Mouse (Mus musculus) adrenal gland, postnatal 14 days (tissue): ENCODE data around the gene Slc39a2. TPM values are rescaled to one million over a fixed set of nuclear protein-coding genes. Genes with fewer than 3 reads are reported as not detected.
"Not testable (repeated sequence)": the region's sequence is repeated elsewhere in the genome, so short reads cannot be mapped to it uniquely, and the experiment has no call there.

ENCODE experiments used
- DNase-seq: peaks from one replicate; pipeline ENCODE4 v3.0.0; 2021; ENCODE audit warnings: mixed read lengths
- total RNA-seq: library from RNA; stranded (reverse); gene quantifications from 2 replicates; pipeline ENCODE4 v1.2.3, GENCODE M21; 2021

Slc39a2 gene
- total RNA-seq, 1 experiment from 2014 or later: 0.63 TPM

DNA sequence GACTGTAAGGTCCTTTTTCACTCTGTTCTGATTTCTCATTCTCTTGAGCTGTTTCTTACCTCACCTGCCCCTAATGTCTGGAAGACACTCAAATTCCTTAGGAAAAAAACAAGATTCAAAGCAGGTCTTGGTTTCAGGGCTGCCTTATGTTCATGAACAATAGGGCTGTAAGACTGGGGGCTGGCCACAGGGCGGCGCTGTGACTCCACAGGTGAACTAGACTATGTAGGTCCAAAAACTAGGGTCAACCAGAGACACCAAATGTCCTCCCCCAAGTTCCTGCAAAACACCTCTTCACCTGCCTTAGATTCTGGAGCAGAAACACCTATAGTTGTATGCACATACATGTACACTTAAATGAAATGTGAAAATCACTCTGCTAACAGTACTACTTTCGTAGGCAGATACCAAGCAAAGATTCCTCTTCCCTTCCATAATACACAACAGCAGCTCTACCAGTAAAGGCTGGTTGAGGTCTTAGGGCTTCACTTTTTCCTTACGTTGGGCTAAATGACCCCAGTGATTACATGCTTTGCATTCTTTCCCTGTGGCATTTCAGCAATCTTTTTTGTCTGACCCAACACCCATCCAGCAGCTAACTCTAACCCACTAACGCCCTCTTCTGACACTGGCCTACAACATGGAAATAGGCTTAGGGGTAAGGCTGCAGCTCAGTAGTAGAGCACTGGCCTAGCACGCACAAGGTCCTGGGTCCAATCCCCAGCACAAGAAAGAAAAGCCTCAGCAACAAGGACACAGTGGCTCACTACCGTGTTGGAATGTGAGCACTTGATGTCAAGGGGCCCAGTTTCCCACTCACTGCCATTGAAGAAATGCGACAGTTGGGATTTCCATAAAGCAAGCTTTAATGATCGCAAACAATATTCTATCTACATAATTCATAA lies 10.4 kb downstream of the Slc39a2 start:
- peak; percentile 89 for DNase-seq

DNA sequence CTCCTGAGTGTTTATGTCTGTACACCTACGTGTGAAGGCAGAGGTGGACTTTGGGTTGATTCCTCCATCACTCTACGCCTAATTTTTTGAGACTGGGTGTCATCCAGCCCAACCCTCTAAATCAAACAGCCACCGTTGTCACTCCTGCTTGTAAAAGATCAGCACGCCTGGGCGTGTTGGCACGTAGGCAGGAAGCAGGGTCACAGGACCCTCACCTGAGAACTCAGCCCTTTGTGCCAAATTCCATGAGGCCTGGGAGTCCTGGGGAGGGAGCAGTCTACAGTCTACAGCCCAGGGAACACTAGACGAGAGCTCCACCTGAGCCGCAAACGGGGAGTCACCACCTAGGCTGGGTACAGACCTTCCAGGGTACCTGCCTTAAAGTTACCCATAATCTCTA lies 11.1 kb downstream of the Slc39a2 start:
- DNase-seq: no peak

GRCm38 (mm10) chr14:51904706-51905105 lies 12.0 kb downstream of the Slc39a2 start:
- DNase-seq: no peak

GRCm38 (mm10) chr14:51906102-51906501 lies 13.4 kb downstream of the Slc39a2 start:
- DNase-seq: no peak

- no peak for DNase-seq
These were observed 18.6 kb downstream of the Slc39a2 start for GRCm38 (mm10) chr14:51911301-51911700.

GRCm38 (mm10) chr14:51912391-51913061 lies 19.8 kb downstream of the Slc39a2 start:
- DNase-seq: peak; percentile 63

GRCm38 (mm10) chr14:51913062-51913959 lies 20.6 kb downstream of the Slc39a2 start:
- peak; percentile 95 for DNase-seq

- peak; percentile 82 for DNase-seq
These were observed 21.5 kb downstream of the Slc39a2 start, which contains the start of gene Ndrg2 for GRCm38 (mm10) chr14:51913960-51914762. Gene Ndrg2, minus strand, starts transcription at chr14:51914158.

DNA sequence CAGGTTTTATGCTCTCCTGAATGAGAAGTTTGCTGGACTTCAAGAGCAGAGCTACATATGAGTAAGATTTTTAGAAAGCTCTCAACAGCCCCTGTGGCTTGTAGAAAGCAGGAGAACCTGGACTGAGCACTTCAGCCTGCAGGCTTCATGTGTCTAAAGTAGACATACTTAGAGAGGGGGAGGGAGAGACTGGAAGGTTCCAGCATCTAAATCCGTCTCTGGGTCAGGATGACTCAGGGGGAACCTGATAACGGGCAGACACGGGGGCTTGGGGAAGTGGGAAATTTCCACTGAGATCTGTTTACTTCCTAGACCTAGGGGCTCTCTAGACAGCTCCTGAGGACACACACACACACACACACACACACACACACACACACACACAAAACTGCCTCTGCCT lies 22.3 kb downstream of the Slc39a2 start:
- DNase-seq: peak; percentile 40

DNA sequence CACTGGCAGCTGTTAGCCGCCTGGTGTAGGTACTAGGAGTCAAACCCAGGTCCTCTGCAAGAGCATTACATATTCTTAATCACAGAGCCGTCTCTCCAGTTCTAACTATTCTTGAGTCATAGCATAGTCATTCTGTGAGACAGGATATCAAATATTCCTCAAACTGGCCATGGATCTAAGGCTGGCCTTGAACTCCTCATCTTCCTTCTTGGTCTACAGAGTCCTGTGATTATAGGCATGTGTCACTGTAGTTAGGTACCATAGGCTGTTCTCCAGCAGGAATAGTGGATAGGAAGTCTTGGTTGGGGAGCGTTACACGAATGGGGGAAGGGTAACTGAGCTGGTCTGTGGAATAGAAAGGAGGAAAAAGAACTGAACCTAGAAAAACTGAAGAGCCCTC lies 23.9 kb downstream of the Slc39a2 start:
- DNase-seq: no peak

- no peak for DNase-seq
These were observed 25.4 kb downstream of the Slc39a2 start, which contains the start of gene Tppp2 for GRCm38 (mm10) chr14:51918125-51918524. Gene Tppp2, plus strand, starts transcription at chr14:51918425.

- DNase-seq: no peak
These were observed 26.3 kb downstream of the Slc39a2 start for GRCm38 (mm10) chr14:51918966-51919365.

- DNase-seq: no peak
These were observed 29.3 kb downstream of the Slc39a2 start for GRCm38 (mm10) chr14:51921759-51922570.

- DNase-seq: no peak
These were observed 29.8 kb downstream of the Slc39a2 start, which contains the start of gene Rnase13 for GRCm38 (mm10) chr14:51922571-51922865. Gene Rnase13, minus strand, starts transcription at chr14:51922773.

- no peak for DNase-seq
These were observed 30.2 kb downstream of the Slc39a2 start for GRCm38 (mm10) chr14:51922910-51923309.

DNA sequence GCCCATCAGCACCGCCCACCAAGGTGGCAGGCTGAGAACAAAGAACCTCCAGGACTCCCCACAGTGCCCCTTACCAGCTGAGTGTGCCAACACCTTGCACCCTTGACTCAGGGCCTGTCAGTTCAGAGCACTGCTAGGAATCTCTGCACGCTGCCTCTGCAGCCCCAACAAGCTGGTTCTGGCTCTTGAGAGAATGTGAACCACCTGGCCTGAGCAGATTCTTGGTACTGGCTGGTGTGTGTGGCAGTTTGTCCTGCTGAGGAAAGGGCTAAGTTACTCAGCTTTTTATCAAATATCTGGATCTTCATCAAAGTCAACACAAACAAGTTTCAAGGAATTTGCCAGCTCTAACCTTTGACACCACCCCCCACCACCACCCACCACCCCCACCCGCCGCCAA lies 30.8 kb downstream of the Slc39a2 start:
- no peak for DNase-seq

- DNase-seq: not testable (repeated sequence)
These were observed 34.2 kb downstream of the Slc39a2 start for GRCm38 (mm10) chr14:51926930-51927329.

GRCm38 (mm10) chr14:51929309-51929943 lies 36.7 kb downstream of the Slc39a2 start:
- peak; percentile 55 for DNase-seq

DNA sequence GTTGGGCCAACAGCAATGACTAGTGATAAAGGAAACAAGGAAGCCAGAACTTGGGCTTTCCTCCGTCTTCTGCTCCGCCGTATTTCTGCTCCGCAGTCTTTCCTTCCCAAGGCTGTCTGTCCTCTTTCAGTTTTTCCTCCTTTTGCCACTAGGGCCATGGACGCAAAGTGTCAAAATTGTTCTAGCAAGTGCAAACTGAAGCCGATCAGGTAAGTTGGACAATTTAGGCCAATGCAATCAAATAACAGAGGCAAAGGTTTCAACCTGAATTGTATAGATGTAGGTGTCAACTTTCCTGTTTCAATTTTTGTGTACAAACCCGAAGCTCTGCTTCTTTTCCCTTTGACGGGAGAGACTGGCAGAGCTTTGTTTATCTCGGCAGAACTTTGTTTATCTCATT lies 37.3 kb downstream of the Slc39a2 start:
- no peak for DNase-seq

GRCm38 (mm10) chr14:51930824-51931223 lies 38.1 kb downstream of the Slc39a2 start:
- peak; percentile 80 for DNase-seq
